Mouse (Mus musculus) embryo, embryonic 11 days (tissue): ENCODE measurements around the gene Dyrk3.
"Not testable (repeated sequence)": the region's sequence is repeated elsewhere in the genome, so short reads cannot be mapped to it uniquely, and the experiment has no call there.

Source experiments
- DNase-seq: peaks from one replicate; pipeline ENCODE4 v3.0.0-alpha.2; 2015

Dyrk3 gene

DNA sequence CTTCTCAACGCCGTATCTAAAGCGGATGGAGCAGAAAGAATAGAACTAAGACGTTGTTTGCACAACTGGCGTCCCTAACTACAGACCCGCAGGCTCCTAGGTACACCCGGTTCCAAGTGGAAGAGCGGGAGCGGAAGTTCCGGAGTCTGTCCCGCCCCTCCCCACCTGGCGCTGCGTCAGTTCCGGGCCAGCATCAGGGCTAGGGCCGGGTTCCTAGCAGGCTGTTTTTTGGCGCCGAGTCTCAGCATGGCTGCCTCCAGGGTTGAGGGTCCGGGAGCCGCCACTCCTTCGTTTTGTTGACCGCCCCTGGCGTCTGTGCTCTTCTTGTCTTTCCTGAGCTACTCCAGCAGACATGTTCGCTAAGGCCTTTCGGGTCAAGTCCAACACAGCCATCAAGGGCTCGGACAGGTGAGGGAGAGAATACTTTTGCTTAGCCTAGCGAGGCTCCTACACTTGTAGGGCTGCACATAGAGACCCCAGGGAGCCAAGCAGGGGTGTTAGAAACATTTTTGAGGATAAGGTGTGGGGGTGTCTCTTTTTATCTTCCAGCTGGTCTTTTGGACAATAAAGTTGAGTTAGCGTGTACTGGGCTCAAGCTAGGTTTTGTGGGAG lies 15.0 kb upstream of the Dyrk3 start, which contains the start of gene Eif2d:
Gene Eif2d, plus strand, starts transcription at position 164 of the 612 bp plus-strand sequence.
- DNase-seq, result peak; percentile 94

DNA sequence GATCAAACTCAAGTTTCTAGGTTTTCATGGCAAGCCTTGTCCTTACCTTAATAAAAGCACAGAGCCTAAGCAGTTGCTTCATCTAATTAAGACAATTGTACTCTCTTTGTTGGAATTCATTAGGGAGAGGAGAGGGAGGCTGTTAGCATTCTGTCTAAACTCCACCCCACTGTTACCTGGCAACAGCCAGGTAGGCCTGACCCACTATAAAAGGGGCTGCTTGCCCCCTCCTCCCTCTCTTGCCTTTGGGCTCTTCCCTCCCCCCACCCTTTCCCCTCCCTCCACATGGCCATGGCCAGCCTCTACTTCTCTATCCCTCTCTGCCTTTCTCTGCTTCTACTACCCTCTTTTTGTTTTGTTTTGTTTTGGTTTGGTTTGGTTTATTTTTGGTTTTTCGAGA lies 11.4 kb upstream of the Dyrk3 start:
- DNase-seq, result no peak

DNA sequence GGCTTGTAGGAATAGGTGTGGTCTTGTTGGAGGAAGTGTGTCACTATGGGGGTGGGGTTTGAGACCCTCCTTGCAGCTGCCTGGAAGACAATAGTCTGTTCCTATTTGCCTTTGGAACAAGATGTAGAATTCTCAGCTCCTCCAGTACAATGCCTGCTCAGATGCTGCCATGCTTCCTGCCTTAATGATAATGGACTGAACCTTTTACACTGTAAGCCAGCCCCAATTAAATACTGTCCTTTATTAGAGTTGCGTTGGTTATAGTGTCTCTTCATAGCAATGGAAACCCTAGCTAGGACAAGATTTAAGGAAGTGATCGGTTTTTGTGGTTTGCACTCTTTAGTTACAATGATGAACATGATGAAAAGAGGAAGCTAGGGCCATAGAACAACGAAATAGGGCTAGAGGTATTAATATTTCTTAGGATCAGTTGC lies 8.1 kb upstream of the Dyrk3 start:
- DNase-seq, result no peak

DNA sequence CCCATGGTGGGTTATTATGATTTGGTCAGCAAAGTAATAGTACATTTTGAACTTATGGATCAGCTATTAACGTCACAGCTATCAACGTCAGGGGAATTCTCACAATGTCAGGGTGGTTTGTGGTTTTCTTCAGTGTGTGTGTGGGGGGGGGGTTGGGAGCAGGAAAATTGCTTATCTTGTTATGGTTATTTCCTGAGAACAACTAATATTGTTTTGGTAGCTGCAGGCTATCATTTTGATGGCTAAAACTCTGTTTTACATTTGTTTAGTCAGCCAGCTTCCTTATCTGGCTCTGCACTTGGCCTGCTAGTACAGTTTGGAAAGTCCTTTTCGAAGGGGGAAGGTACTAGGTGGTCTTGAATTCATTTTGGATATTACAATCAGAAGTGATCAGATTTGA lies 7.1 kb upstream of the Dyrk3 start:
- DNase-seq, result not testable (repeated sequence)

DNA sequence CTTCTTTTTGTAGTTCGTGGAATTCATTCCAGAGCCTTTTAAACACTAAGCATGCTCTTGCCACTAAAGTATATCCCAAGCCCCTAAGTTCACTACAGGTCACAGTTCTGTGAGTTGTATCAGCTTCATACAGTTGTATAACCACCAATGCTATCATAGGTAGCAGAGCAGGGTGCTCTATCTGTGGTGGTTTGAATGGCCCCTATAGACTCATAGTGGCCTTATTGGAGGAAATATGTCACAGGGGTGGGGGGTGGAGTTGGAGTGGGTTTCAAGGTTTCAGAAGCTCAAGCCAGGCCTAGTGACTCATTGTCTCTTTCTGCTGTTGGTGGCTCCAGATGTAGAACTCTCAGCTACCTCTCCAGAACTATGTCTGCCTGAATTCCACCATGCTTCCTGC lies 4.3 kb upstream of the Dyrk3 start:
- DNase-seq, result no peak

DNA sequence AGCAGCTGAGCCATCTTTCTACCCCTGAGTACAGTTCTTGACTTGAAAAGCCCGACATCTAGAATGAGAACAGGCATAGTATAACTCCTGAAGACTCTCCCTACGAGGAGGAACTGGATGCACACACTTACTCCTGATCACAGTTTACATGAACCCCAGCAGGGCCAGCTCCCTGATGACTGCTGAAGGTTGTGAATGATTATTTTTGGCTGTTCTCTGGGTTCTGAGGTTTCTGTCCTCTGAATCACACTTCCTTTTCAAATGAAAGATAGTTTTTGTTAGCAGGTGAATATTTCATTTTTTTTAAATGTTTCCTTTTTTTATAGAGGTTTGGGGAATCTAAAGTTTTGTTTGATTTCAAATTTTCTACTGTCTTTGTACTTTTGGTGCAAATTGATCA lies 3.3 kb upstream of the Dyrk3 start:
- no peak for DNase-seq

DNA sequence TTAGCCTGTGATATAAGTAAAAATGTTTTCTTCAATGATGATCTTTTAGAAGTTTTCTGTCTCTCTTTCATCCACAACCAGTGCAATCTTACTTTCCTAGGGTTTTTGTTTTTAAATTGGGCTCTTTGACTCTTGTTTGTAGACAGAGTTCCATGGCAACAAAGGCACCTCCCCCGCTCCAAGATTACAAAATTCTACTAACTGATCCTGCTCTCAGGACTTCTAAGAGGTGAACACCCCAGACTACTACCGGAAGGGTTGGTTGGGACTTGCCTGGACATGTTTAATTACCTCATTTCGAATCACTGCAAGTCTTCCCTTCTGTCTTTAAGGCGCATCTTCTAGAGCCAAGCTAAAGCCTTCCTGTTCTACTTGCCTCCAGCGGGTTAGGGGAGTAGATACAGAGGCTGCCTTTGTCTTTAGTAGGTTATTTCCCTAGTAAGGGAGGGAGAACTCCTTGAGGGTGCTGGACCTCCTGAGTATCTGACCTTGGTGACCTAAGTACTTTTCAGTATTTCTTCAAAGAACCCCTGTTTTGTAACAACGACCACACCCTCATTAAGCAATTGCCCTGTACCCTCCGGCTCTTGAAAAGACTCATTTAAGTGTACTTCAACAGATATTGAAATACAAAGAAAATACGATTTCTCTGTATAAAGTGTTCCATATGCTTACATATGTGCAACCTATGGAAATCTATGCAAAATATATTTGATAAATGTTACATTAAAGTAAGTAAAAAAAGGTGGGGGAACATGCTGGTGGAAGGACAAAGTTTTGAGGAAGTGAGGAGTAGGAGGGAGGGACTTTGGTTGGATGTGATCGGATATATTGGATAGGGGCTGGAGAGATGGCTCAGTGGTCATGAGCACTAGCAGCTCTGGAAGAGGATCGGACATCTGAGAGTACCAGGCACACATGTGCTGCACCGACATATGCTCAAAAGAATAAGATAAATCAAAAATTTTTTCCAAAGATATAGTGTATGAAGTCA lies 1.3 kb upstream of the Dyrk3 start:
- no peak for DNase-seq

DNA sequence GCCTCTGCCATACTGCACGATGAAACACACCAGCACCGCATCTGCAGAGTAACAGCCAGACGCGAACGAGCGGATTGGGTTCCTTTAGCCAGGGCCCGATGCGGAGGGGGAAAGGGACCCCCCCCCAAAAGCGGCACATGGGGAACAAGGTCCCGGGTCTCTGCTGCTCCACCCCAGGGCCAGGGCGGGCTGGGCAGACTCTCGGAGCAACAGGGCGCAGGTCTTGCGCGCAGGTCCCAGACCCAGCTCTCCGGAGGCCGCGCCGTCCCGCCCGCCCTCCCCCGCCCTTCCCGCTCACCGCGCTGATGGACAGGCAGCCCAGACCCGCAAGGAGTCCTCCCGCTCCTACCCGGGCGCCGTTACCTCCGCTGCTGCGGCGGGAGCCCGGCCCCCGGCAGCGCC lies 422 bp downstream of the Dyrk3 start:
- no peak for DNase-seq

DNA sequence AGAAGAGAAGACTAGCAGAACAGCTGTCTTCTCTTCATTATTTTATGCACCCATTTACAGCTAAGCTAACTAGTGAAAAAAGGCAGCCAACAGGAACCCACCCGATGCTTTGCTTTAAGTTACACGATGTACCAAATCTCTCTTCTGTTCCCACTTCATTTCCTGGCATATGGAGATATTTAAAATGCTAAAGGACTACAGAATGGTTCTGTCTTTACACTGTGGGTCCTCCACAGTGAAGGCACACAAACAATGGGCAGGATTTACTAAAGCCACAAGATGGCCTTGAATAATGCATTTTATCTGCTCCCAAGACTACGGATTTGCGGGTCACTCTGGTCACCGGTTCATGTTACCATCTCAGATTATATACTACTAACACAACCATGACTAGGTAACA lies 1.0 kb downstream of the Dyrk3 start:
- DNase-seq, result peak; percentile 33

DNA sequence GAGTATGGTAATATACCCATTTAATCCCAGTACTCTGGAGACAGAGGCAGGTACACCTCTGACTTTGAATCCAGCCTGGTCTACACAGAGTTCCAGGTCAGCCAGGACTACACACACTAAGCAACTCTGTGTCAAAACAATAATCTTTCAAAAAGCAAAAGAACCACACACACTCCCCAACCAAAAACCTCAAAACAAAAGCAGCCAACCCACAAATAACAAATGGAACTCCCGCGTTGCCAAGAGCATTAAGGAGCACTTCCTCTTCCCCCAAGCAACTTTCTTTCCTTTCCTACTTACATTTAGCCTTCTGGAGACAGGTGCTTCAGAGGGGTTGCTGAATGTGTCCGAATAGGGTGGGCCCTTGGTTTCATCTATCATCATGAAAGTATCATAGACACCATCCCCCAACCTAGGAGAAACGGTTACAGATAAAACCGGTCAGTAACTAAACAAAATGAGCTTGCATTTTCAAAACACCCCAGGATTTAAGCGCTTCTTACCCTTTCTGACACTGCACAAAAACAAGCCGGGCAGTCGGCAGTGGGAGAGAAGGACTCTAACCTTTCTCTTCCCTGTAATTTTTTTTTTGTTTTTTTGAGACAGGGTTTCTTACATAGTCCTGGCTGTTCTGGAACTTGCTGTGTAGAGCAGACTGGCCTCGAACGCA lies 2.0 kb downstream of the Dyrk3 start:
- DNase-seq, result no peak

DNA sequence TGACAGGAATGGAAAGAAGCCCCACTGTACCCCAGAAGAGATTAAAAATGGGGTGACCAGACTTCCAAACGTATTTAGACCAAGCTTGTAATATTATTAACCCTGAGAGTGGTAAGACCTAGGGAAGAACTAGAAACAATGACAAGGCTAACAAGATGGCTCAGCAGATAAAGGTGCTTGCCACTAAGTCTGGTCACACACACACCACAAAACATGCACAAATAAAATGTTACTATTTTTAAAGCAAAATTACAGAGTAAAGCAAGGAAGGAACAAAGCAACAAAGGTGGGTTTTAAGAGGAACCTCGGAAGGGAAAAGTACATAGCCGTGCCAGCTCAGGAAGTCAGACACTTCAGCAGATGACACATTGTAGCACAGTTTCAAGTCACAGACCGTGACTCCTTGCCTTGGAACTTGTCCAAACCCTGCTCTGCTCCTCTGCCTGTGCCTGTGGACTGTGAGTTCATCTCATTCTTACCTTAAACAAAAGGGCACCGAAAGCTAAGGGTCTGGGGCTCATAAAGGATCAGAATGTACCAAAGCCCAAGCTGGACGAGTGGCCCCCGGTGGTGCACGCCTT lies 3.1 kb downstream of the Dyrk3 start:
- no peak for DNase-seq

DNA sequence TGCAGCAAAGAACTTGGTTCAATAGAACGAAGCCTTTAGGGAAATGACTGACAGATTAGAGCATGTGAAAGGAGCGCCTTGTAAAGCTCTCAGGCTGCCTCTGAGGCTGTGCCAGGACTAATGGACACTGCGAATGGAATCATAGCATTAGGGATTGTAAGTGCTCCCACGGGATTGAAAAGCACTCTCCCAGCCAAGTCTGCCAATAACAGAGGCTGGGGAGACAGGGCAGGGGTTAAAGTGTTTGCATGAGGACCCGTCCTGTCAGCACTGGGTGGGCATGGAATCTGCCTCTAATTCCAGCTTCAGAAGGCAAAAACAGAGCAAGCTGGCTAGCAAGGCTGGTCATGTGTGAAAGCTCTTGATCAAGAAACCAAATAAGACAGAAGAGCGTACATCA lies 3.9 kb downstream of the Dyrk3 start:
- no peak for DNase-seq

DNA sequence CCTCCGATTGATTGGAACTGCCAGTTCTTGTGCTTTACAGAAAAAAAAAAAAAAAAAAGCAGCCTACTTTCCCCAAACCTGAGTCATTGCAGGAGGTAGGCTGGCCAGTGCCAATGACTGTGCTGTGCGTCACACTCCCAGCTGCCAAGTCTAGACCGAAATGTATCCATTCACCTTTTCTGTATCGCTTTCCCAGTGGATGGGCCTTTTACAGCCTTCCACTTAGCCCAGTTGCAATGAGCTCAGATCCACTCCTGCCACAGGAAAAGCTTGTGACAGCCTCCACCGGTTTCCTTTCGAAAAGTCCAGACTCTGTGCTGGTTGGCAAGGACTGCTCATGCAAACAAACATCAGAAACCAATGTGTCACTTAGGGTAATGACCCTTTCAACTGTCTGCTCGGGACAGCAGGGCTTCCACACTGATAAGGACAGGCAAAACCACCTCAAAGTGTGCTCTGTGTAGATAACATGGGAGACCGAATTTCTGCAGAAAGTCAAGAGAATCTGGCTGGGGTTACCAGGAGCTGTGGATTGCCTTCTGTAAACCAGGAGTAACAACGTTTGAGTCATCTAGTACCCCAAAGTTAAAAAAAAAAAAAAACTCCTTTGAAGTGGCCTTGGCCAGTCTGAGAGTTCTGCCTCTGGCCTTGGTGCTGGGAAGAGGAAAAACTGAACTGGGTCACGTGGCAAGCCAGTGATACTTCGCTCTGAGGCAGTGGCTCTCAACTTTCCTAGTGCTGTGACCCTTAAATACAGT lies 12.0 kb downstream of the Dyrk3 start:
- no peak for DNase-seq

DNA sequence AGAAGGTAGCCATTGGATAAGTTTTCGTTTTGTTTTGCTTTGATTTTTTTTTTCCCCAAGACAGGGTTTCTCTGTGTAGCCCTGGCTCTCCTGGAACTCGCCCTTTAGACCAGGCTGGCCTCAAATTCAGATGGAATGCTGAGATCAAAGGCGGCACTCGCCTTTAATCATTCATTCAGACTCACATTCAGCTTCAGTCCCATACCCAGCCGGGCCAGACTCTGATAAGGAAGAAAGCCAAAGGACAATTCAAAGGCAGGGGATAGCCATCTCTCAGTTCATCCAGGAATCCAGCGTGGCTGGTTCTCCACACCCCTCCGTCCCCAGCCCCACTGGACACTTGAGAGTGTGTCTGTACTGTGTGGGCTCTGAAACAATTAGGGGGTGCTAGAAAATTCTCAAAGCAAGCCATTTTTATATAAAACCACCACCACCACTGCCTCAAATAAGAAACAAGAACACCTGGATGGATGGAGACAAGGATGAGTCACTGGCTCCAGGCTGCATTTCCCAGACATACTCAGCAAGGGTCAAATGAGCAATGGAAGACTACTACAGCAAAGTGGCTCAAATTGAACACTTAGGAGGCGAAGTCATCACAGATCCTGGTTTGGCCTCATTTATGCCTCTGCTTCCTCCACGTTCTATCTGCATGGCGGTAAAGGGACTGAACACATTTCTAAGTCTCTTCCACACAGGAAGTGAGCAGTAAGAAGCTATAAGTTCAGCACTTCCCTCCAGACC lies 14.4 kb downstream of the Dyrk3 start:
- no peak for DNase-seq

DNA sequence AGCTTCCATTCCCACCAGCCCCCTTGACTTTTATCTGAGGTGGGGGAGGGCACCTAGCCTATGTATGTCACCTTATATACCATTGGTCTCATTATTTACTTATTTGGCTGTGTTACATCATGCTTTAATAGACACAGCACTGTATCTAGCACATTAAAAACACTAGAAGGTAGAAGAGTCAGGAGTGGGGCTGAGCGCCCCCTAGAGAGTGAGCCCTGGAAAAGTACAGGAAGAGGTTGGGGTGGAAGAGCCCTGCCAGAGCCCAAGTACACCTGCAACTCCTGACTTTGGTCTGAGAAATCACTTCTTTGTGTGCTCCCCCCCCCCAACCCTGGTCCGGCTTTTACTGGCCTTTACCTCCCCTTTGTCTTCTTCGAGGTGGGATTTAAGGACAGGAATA lies 16.2 kb downstream of the Dyrk3 start:
- DNase-seq, result no peak

DNA sequence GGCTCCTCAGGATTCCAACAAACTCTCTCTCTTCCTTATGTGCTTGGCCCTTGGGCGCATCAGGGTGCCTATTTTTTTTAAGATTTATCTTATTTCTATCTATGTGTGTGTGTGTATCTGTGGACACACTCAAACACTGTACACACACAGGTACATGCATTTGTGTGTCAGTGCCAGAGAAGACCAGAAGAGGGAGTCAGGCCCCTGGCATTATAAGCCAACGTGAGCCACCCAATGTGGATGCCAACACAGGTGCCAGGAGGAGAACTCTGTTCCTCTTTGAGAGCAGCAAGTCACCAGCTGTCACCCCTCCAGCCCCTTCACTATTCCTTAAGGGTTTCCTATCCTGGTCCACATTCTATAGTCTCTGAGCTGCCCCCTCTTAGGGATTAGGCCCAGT lies 19.1 kb downstream of the Dyrk3 start:
- DNase-seq, result no peak

DNA sequence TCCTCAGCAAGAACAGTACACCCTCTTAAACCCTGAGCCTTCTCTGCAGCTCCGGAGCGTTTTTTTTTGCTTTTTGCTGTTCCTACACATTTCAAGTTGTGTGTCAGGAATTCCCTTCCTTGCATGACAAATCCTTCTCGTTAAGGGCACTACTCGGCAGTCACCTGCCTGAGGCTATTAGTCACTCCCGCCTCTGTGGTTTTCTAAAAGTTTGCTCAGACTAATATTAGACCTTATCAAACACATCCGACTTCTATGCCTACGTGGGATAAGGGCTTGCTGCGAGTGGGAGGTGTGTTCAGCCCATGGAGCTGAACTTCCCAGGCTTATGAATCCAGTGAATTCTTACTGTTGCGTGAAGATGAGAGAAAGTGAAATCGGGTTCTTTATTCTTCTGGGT lies 19.6 kb downstream of the Dyrk3 start:
- no peak for DNase-seq

DNA sequence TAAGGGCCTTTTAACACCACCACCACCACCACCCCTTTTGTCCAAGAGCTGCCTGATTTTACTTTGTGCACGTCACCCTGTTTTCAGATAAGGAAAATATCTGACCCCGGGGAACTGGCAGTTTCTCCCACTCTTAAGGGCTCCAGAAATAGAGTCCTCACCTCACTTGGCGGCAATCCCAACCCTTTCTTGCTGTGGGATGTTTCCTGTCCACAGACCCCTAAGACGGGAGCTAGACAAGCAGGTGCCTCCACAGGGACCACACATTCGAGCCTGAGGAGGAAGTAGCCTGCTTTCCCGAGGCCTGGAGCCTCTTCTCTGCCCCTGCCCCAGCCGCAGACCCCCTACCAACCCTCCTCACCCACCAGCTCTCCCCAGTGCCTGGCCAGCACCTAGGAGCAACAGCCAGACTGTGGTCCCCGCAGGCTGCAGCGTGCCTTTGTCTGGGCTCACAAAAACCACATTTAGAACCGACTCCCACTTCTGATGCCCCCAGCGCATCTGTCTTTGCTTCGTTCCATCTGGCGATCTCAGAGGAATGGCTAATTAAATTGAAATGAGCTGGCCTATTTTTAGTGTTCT lies 21.6 kb downstream of the Dyrk3 start:
- no peak for DNase-seq

DNA sequence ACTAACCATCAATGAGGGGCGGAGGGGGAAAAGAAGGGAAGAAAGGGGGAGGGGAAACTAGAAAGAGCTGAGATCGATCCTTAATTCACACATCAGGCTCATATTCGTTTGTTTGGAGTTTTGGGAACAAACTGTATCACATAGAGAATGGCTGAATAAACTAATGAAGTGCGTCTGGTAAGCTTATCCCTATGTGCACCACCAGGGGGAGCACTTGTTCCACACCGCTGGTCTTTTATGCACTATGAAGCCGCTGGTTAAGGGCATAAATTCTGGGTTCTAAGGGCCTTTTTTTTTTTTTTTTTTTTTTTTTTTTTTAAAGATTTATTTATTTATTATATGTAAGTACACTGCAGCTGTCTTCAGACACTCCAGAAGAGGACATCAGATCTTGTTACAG lies 22.2 kb downstream of the Dyrk3 start:
- peak; percentile 76 for DNase-seq

DNA sequence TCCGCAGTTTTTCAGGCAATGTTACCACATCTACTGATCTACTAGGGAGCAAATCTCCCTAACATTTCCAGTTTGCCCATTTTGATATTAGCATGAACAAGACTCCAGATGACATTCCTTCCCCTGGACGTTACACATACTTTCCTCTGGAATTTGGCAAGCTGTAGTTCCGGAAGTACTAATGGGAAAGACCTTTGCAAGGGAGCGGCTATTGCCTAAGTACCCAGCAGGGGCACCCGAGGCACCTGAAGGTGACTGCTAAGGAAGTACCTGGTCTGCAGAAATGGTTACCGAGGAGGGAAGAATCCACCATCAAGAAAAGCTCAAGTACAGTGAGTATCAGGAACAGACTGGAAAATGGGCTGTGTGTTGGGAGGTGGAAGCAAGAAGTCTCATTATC lies 25.6 kb downstream of the Dyrk3 start:
- peak; percentile 41 for DNase-seq

DNA sequence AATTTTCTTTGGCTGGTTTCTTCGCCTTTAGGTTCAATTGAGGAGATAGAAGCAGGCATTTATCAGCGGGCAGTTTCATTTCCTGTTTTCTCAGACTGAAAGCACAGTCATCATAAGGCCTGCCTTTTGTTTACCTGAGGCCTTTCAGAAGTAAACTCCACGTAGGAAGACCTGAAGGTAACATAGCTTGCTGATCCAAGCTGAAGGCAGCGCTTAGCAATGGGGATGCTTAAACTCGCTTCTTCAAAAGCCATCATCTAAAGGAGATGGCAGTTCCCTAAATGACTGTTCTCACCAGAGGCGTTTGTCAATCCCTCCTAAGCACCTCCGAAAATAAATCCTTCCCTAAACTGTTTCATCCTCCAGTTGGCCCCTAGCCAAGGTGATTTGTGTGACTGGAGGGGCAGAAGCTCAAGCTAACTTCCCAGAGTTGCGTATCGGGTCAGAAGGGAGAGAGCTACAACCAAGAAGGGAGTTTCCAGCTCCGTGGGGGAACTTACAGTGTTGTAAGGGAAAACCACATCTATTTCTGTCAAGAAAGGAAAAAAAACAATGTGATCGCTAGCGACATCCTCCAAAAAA lies 27.5 kb downstream of the Dyrk3 start:
- DNase-seq, result no peak
